Mouse (Mus musculus) liver, postnatal 0 days (tissue): ENCODE data around the gene Bcorl1. TPM values are rescaled to one million over a fixed set of nuclear protein-coding genes. Genes with fewer than 3 reads are reported as not detected.

Experiments used
- ATAC-seq: fragments of 200-750 bp; cut with Nextera tagmentation; 2 replicates; pipeline ENCODE4 v1.8.0; 2017; ENCODE audit warnings: mild to moderate bottlenecking, moderate library complexity
- DNase-seq: peaks from one replicate; pipeline ENCODE4 v3.0.0-alpha.2; 2016
- H3K27ac ChIP-seq: fragments of 300-500 bp; sonication (generic); 2 replicates; pipeline ENCODE4 v1.5.1; 2014; ENCODE audit warnings: antibody characterized with exemption, moderate library complexity, mild to moderate bottlenecking, low read depth
- H3K27me3 ChIP-seq: fragments of 300-500 bp; sonication (generic); 2 replicates; pipeline ENCODE4 v1.6.1; 2014; ENCODE audit warnings: low read length, control low read depth, mixed read lengths; ENCODE audit not compliant: insufficient read depth
- H3K36me3 ChIP-seq: fragments of 300-500 bp; sonication (generic); replicated peaks from 2 replicates; pipeline ENCODE4 v1.6.1; 2014; ENCODE audit warnings: mild to moderate bottlenecking, control low read depth, low read length, moderate library complexity, mixed read lengths; ENCODE audit not compliant: insufficient read depth
- H3K4me1 ChIP-seq: fragments of 300-500 bp; sonication (generic); 2 replicates; pipeline ENCODE4 v1.6.1; 2014; ENCODE audit warnings: antibody characterized with exemption, mild to moderate bottlenecking, control low read depth; ENCODE audit not compliant: insufficient read depth
- H3K4me2 ChIP-seq: fragments of 300-500 bp; sonication (generic); 2 replicates; pipeline ENCODE4 v1.6.1; 2014; ENCODE audit warnings: low read depth, mild to moderate bottlenecking, low read length, moderate library complexity, mixed read lengths
- H3K4me3 ChIP-seq: fragments of 300-500 bp; sonication (generic); 2 replicates; pipeline ENCODE4 v1.5.1; 2014; ENCODE audit warnings: low read depth, low read length
- H3K9ac ChIP-seq: fragments of 300-500 bp; sonication (generic); replicated peaks from 2 replicates; pipeline ENCODE4 v1.6.1; 2014; ENCODE audit warnings: mild to moderate bottlenecking, moderate library complexity
- H3K9me3 ChIP-seq: fragments of 300-500 bp; sonication (generic); 2 replicates; pipeline ENCODE4 v1.6.1; 2016; ENCODE audit warnings: mild to moderate bottlenecking, control low read depth, low read length, mixed read lengths
- CTCF ChIP-seq: sonication (generic); IDR thresholded peaks from 2 replicates; pipeline ENCODE4 v1.5.1; 2016; ENCODE audit warnings: antibody characterized with exemption, low read depth
- EP300 ChIP-seq: IDR thresholded peaks from 2 replicates; pipeline ENCODE4 v1.6.1; 2016; ENCODE audit warnings: antibody characterized with exemption, low read depth, mild to moderate bottlenecking
- WGBS: fragments of 180-500 bp; shearing (Covaris S2); extraction: QIAGEN DNeasy Blood & Tissue Kit; methylation state at CpG from one replicate; pipeline ENCODE4 v1.1.7; 2014; ENCODE audit not compliant: insufficient replicate concordance; 5-methylcytosine and 5-hydroxymethylcytosine counted together
- polyA plus RNA-seq: library from polyadenylated mRNA; unstranded; fragments of >200 nt; fragmentation: Nextera tagmentation; extraction: Ambion mirVana; gene quantifications from 2 replicates; pipeline ENCODE4 v1.2.1, GENCODE M21; 2015

Bcorl1 gene
- polyA plus RNA-seq, 1 experiment from 2014 or later, result 1.5 TPM

DNA sequence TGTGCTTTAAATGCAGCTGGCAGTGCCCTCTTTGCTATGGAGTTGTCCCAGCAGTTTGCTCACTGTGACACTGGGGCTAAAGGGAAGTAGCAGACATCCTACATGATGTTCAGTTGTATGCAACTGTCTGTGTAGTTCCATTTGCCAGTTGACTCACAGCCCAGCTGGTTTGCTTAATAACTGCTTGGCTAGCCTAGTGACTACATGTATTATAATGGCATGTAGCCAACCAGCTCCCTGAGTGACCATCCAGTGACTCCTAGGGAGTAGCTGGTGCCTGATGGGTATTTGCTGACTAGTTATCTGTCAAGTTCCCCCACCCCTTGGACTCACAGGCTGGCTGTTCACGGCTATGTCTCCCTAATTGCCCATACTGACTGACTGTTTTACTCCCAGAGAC lies 82.5 kb downstream of the Bcorl1 start:
- 45% methylated on average over 1 of the region's 1 CpGs for WGBS
- peak overlapping the region; percentile 69 for H3K27ac ChIP-seq
- ATAC-seq (no peak), DNase-seq (no peak)
- no peaks in the 10 kb centered on the region for H3K9me3 ChIP-seq
- TF ChIP-seq EP300, result no peak
- TF ChIP-seq CTCF, result no peak
- H3K4me1 ChIP-seq, result peaks cover 2% of the 10 kb centered on the region; the same call in 1 of the 2 replicates
- no peak overlapping the region for H3K9ac ChIP-seq
- H3K4me3 ChIP-seq, result no peak overlapping the region
- H3K36me3 ChIP-seq, result peaks cover 4% of the 10 kb centered on the region; the same call in 1 of the 2 replicates
- no peaks in the 10 kb centered on the region for H3K27me3 ChIP-seq
- H3K4me2 ChIP-seq, result no peak overlapping the region

GRCm38 (mm10) chrX:48424583-48424982 lies 83.4 kb downstream of the Bcorl1 start:
- Histone ChIP-seq H3K4me1 (peaks cover 2% of the 10 kb centered on the region; the same call in 1 of the 2 replicates), H3K9ac (no peak overlapping the region), H3K4me2 (peak overlapping the region; percentile 64), H3K4me3 (peak overlapping the region; percentile 24; the same call in 1 of the 2 replicates), H3K27me3 (no peaks in the 10 kb centered on the region), H3K27ac (peak overlapping the region; percentile 69), H3K36me3 (peaks cover 4% of the 10 kb centered on the region; the same call in 1 of the 2 replicates), H3K9me3 (no peaks in the 10 kb centered on the region)
- peak; percentile 68 for ATAC-seq
- WGBS, result 29% methylated on average over 3 of the region's 3 CpGs
- DNase-seq, result peak; percentile 52
- no peak for TF ChIP-seq EP300
- peak; percentile 31 for TF ChIP-seq CTCF

- Histone ChIP-seq H3K36me3 (peaks cover 2% of the 10 kb centered on the region; the same call in 1 of the 2 replicates), H3K27ac (peak overlapping the region; percentile 69), H3K9ac (no peak overlapping the region), H3K27me3 (no peaks in the 10 kb centered on the region), H3K4me1 (peaks cover 2% of the 10 kb centered on the region; the same call in 1 of the 2 replicates), H3K4me3 (peak overlapping the region; percentile 24; the same call in 1 of the 2 replicates), H3K4me2 (peak overlapping the region; percentile 64), H3K9me3 (no peaks in the 10 kb centered on the region)
- TF ChIP-seq CTCF (no peak), EP300 (no peak)
- WGBS, result 36% methylated on average over 7 of the region's 7 CpGs
- DNase-seq (peak; percentile 61), ATAC-seq (peak; percentile 30; the same call in 1 of the 2 replicates)
Measured at GRCm38 (mm10) chrX:48425280-48425679, 84.1 kb downstream of the Bcorl1 start.

- Histone ChIP-seq H3K4me2 (peak overlapping the region; percentile 1; the same call in 1 of the 2 replicates), H3K4me1 (peaks cover 3% of the 10 kb centered on the region), H3K27ac (peak overlapping the region; percentile 55), H3K36me3 (no peaks in the 10 kb centered on the region), H3K4me3 (no peak overlapping the region), H3K9ac (no peak overlapping the region), H3K27me3 (no peaks in the 10 kb centered on the region), H3K9me3 (no peaks in the 10 kb centered on the region)
- DNase-seq (no peak), ATAC-seq (no peak)
- 43% methylated on average over 6 of the region's 6 CpGs for WGBS
- no peak for TF ChIP-seq EP300
- TF ChIP-seq CTCF, result no peak
Measured at GRCm38 (mm10) chrX:48428241-48428640, 87.1 kb downstream of the Bcorl1 start.

- no peak overlapping the region for H3K9ac ChIP-seq
- WGBS, result 56% methylated on average over 8 of the region's 8 CpGs
- no peaks in the 10 kb centered on the region for H3K27me3 ChIP-seq
- DNase-seq, result no peak
- peaks cover 6% of the 10 kb centered on the region for H3K4me1 ChIP-seq
- no peaks in the 10 kb centered on the region for H3K36me3 ChIP-seq
- H3K27ac ChIP-seq, result peak overlapping the region; percentile 55; the same call in 1 of the 2 replicates
- no peaks in the 10 kb centered on the region for H3K9me3 ChIP-seq
- no peak overlapping the region for H3K4me3 ChIP-seq
- H3K4me2 ChIP-seq, result no peak overlapping the region
- ATAC-seq, result no peak
- TF ChIP-seq EP300, result no peak
- TF ChIP-seq CTCF, result no peak
Measured at GRCm38 (mm10) chrX:48428642-48429041, 87.5 kb downstream of the Bcorl1 start.

DNA sequence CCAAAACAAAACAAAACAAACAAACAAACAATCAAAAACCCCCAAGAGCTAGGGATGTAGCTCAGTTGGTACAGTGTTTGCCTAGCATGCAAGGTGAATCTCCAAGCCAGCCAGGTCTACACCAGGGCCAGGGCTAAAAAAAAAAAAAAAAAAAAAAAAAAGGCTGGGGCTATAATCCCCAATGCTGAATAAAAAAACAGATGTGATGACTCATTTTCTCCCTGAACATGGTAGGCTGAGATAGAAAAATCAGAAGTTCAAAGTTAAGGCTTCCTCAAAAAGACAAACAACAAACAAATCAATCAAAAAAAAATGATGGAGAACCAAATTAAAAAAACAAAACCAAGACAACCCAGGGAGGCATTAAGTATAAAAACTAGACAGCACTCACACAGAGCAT lies 87.9 kb downstream of the Bcorl1 start:
- ATAC-seq, result no peak
- H3K4me1 ChIP-seq, result peaks cover 6% of the 10 kb centered on the region
- H3K27me3 ChIP-seq, result no peaks in the 10 kb centered on the region
- no peak overlapping the region; the same call in 1 of the 2 replicates for H3K27ac ChIP-seq
- no peaks in the 10 kb centered on the region for H3K36me3 ChIP-seq
- H3K9me3 ChIP-seq, result no peaks in the 10 kb centered on the region
- no peak overlapping the region for H3K4me2 ChIP-seq
- no peak for TF ChIP-seq EP300
- TF ChIP-seq CTCF, result no peak
- DNase-seq, result no peak
- no peak overlapping the region for H3K4me3 ChIP-seq
- no peak overlapping the region for H3K9ac ChIP-seq

- Histone ChIP-seq H3K4me1 (peaks cover 9% of the 10 kb centered on the region), H3K27ac (peak overlapping the region; percentile 60)
- peak; percentile 27 for ATAC-seq
Measured at GRCm38 (mm10) chrX:48429538-48429937, 88.4 kb downstream of the Bcorl1 start.

More at GRCm38 (mm10) chrX:48429538-48429937, 88.4 kb downstream of the Bcorl1 start:
- peak; percentile 28 for DNase-seq
- 31% methylated on average over 6 of the region's 6 CpGs for WGBS
- Histone ChIP-seq H3K36me3 (no peaks in the 10 kb centered on the region), H3K27me3 (no peaks in the 10 kb centered on the region), H3K9me3 (no peaks in the 10 kb centered on the region), H3K4me2 (no peak overlapping the region), H3K9ac (no peak overlapping the region), H3K4me3 (no peak overlapping the region)
- TF ChIP-seq EP300, result no peak
- TF ChIP-seq CTCF, result peak; percentile 25; the same call in 1 of the 2 replicates
